Mouse (Mus musculus): ENCODE measurements around the gene Rnf24.

DNA sequence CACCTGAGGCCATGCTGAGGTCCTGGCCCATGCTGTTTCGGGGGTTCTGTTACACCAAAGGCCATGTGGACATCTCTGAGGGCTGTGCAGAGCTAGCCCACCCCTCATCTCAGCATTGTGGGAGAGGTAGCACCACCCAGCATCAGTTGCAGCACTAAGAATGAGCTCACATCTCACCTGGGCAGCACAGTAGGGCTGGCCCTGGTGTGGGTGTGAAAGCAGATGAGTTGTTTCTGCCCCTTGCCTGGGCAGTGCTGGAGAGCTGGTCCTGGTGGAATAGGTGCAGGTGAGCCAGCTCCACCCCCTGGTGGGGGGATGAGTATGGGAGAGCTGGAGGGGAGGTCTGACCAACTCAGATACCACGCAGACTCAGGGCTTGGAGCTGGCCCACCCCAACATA, 36.5 kb downstream of the Rnf24 start:
- TF ChIP-seq CTCF (IDR thresholded peaks at IDR 0.05; ENCODE audit: control insufficient read depth, insufficient read depth, insufficient read length) (no peak), USF1 (IDR thresholded peaks at IDR 0.05; ENCODE audit: low read depth) (no peak)
